Mouse (Mus musculus): ENCODE results near the gene Kif24. TPM values are rescaled to one million over a fixed set of nuclear protein-coding genes. Genes with fewer than 3 reads are reported as not detected.
"Not testable (repeated sequence)": the region's sequence is repeated elsewhere in the genome, so short reads cannot be mapped to it uniquely, and the experiment has no call there.

The Kif24 gene
- total and polyA plus RNA-seq, 3 experiments, result 7.0 to 47.8 (median 21.6) TPM

GRCm38 (mm10) chr4:41469199-41469598 is 4.5 kb upstream of the Kif24 start:
- Histone ChIP-seq H3K4me3 (ENCODE audit: low read depth, low read length) (no peak overlapping the region), H3K36me3 (replicated peaks) (peaks cover 33% of the 10 kb centered on the region), H3K9me3 (replicated peaks) (no peaks in the 10 kb centered on the region), H3K27me3 (ENCODE audit: insufficient read depth, low read length) (no peaks in the 10 kb centered on the region), H3K4me1 (ENCODE audit: insufficient read depth, low read depth, low read length) (peaks cover 19% of the 10 kb centered on the region)
- DNase-seq (ENCODE audit: low spot score), result no peak
- TF ChIP-seq TAL1 (conservative IDR thresholded peaks at IDR 0.05; ENCODE audit: low read depth, low read length) (no peak), GATA1 (IDR thresholded peaks at IDR 0.05; ENCODE audit: borderline replicate concordance, low read length) (no peak), CTCF (IDR thresholded peaks at IDR 0.05; ENCODE audit: low read depth, low read length) (no peak), POLR2AphosphoS5 (IDR thresholded peaks at IDR 0.05; ENCODE audit: insufficient replicate concordance, low read depth, low read length) (no peak), GATA2 (IDR thresholded peaks at IDR 0.05; ENCODE audit: borderline replicate concordance, low read depth, low read length) (no peak)
- ATAC-seq (ENCODE audit: extremely low read depth, insufficient number of reproducible peaks, low FRiP score, poor library complexity, severe bottlenecking), result no peak

- ATAC-seq (ENCODE audit: extremely low read depth, insufficient number of reproducible peaks, low FRiP score, poor library complexity, severe bottlenecking) (no peak), DNase-seq (ENCODE audit: low spot score) (peak; percentile 46)
- no peak overlapping the region for H3K4me3 ChIP-seq (ENCODE audit: low read depth, low read length)
- H3K27me3 ChIP-seq (ENCODE audit: insufficient read depth, low read length), result no peaks in the 10 kb centered on the region
- no peaks in the 10 kb centered on the region for H3K9me3 ChIP-seq (replicated peaks)
- peaks cover 30% of the 10 kb centered on the region for H3K36me3 ChIP-seq (replicated peaks)
- peaks cover 16% of the 10 kb centered on the region for H3K4me1 ChIP-seq (ENCODE audit: insufficient read depth, low read depth, low read length)
- TF ChIP-seq GATA2 (IDR thresholded peaks at IDR 0.05; ENCODE audit: borderline replicate concordance, low read depth, low read length), result no peak
- TF ChIP-seq POLR2AphosphoS5 (IDR thresholded peaks at IDR 0.05; ENCODE audit: insufficient replicate concordance, low read depth, low read length), result no peak
- peak; percentile 22; the same call in 1 of the 2 replicates for TF ChIP-seq CTCF (IDR thresholded peaks at IDR 0.05; ENCODE audit: low read depth, low read length)
Measured at GRCm38 (mm10) chr4:41468396-41469080, 3.9 kb upstream of the Kif24 start.

- DNase-seq (ENCODE audit: low spot score) (no peak), ATAC-seq (ENCODE audit: extremely low read depth, insufficient number of reproducible peaks, low FRiP score, poor library complexity, severe bottlenecking) (no peak)
- H3K9me3 ChIP-seq (replicated peaks), result no peaks in the 10 kb centered on the region
- H3K36me3 ChIP-seq (replicated peaks), result peaks cover 33% of the 10 kb centered on the region
- peak overlapping the region; percentile 82 for H3K4me3 ChIP-seq (ENCODE audit: low read depth, low read length)
- TF ChIP-seq TAL1 (conservative IDR thresholded peaks at IDR 0.05; ENCODE audit: low read depth, low read length) (no peak), GATA1 (IDR thresholded peaks at IDR 0.05; ENCODE audit: borderline replicate concordance, low read length) (no peak), GATA2 (IDR thresholded peaks at IDR 0.05; ENCODE audit: borderline replicate concordance, low read depth, low read length) (no peak), CTCF (IDR thresholded peaks at IDR 0.05; ENCODE audit: low read depth, low read length) (no peak), POLR2AphosphoS5 (IDR thresholded peaks at IDR 0.05; ENCODE audit: insufficient replicate concordance, low read depth, low read length) (no peak)
- no peaks in the 10 kb centered on the region for H3K27me3 ChIP-seq (ENCODE audit: insufficient read depth, low read length)
- H3K4me1 ChIP-seq (ENCODE audit: insufficient read depth, low read depth, low read length), result peaks cover 34% of the 10 kb centered on the region
Measured at GRCm38 (mm10) chr4:41465287-41465665, 589 bp upstream of the Kif24 start.

- DNase-seq (ENCODE audit: low spot score); ATAC-seq (ENCODE audit: extremely low read depth, insufficient number of reproducible peaks, low FRiP score, poor library complexity, severe bottlenecking): not testable (repeated sequence)
Measured at GRCm38 (mm10) chr4:41463051-41463738, 1.5 kb downstream of the Kif24 start.

GRCm38 (mm10) chr4:41460690-41461089 is 4.0 kb downstream of the Kif24 start:
- H3K36me3 ChIP-seq (replicated peaks), result peaks cover 13% of the 10 kb centered on the region
- no peaks in the 10 kb centered on the region for H3K27me3 ChIP-seq (ENCODE audit: insufficient read depth, low read length)
- no peak for DNase-seq (ENCODE audit: low spot score)
- H3K4me3 ChIP-seq (ENCODE audit: low read depth, low read length), result no peak overlapping the region
- no peak for ATAC-seq (ENCODE audit: extremely low read depth, insufficient number of reproducible peaks, low FRiP score, poor library complexity, severe bottlenecking)
- TF ChIP-seq TAL1 (conservative IDR thresholded peaks at IDR 0.05; ENCODE audit: low read depth, low read length) (no peak), POLR2AphosphoS5 (IDR thresholded peaks at IDR 0.05; ENCODE audit: insufficient replicate concordance, low read depth, low read length) (no peak), GATA2 (IDR thresholded peaks at IDR 0.05; ENCODE audit: borderline replicate concordance, low read depth, low read length) (no peak), GATA1 (IDR thresholded peaks at IDR 0.05; ENCODE audit: borderline replicate concordance, low read length) (no peak), CTCF (IDR thresholded peaks at IDR 0.05; ENCODE audit: low read depth, low read length) (no peak)
- H3K9me3 ChIP-seq (replicated peaks), result no peaks in the 10 kb centered on the region
- peaks cover 22% of the 10 kb centered on the region for H3K4me1 ChIP-seq (ENCODE audit: insufficient read depth, low read depth, low read length)

More at GRCm38 (mm10) chr4:41463051-41463738, 1.5 kb downstream of the Kif24 start:
- H3K9me3 ChIP-seq (replicated peaks); H3K27me3 ChIP-seq (ENCODE audit: insufficient read depth, low read length): not testable (repeated sequence)
- Histone ChIP-seq H3K4me3 (ENCODE audit: low read depth, low read length) (peak overlapping the region; percentile 82), H3K36me3 (replicated peaks) (peaks cover 20% of the 10 kb centered on the region), H3K4me1 (ENCODE audit: insufficient read depth, low read depth, low read length) (peaks cover 26% of the 10 kb centered on the region)

GRCm38 (mm10) chr4:41447595-41447994 is 17.1 kb downstream of the Kif24 start:
- DNase-seq (ENCODE audit: low spot score) (no peak), ATAC-seq (ENCODE audit: extremely low read depth, insufficient number of reproducible peaks, low FRiP score, poor library complexity, severe bottlenecking) (no peak)
- H3K4me1 ChIP-seq (ENCODE audit: insufficient read depth, low read depth, low read length), result no peaks in the 10 kb centered on the region; the same call in 1 of the 2 replicates
- TF ChIP-seq CTCF (IDR thresholded peaks at IDR 0.05; ENCODE audit: low read depth, low read length) (no peak), TAL1 (conservative IDR thresholded peaks at IDR 0.05; ENCODE audit: low read depth, low read length) (no peak), POLR2AphosphoS5 (IDR thresholded peaks at IDR 0.05; ENCODE audit: insufficient replicate concordance, low read depth, low read length) (no peak), GATA2 (IDR thresholded peaks at IDR 0.05; ENCODE audit: borderline replicate concordance, low read depth, low read length) (no peak), GATA1 (IDR thresholded peaks at IDR 0.05; ENCODE audit: borderline replicate concordance, low read length) (no peak)
- H3K27me3 ChIP-seq (ENCODE audit: insufficient read depth, low read length), result no peaks in the 10 kb centered on the region
- peaks cover 87% of the 10 kb centered on the region for H3K36me3 ChIP-seq (replicated peaks)
- no peaks in the 10 kb centered on the region for H3K9me3 ChIP-seq (replicated peaks)
- H3K4me3 ChIP-seq (ENCODE audit: low read depth, low read length), result no peak overlapping the region

Measured in G1E (cell line).